Mouse (Mus musculus) layer of hippocampus, postnatal 36 days (tissue): Measurements from ENCODE around the gene Bex6. TPM values are rescaled to one million over a fixed set of nuclear protein-coding genes. Genes with fewer than 3 reads are reported as not detected.
"Not testable (repeated sequence)": the region's sequence is repeated elsewhere in the genome, so short reads cannot be mapped to it uniquely, and the experiment has no call there.

Experiments
- DNase-seq, 2 experiments: peaks; one replicate each; pipeline ENCODE4 v3.0.0; 2022
- total RNA-seq, 2 experiments: library from RNA; stranded (reverse); gene quantifications; 2 replicates each; pipeline ENCODE4 v1.2.3; 2021

Gene Bex6
- total RNA-seq, 2 experiments from 2014 or later, result not detected

DNA sequence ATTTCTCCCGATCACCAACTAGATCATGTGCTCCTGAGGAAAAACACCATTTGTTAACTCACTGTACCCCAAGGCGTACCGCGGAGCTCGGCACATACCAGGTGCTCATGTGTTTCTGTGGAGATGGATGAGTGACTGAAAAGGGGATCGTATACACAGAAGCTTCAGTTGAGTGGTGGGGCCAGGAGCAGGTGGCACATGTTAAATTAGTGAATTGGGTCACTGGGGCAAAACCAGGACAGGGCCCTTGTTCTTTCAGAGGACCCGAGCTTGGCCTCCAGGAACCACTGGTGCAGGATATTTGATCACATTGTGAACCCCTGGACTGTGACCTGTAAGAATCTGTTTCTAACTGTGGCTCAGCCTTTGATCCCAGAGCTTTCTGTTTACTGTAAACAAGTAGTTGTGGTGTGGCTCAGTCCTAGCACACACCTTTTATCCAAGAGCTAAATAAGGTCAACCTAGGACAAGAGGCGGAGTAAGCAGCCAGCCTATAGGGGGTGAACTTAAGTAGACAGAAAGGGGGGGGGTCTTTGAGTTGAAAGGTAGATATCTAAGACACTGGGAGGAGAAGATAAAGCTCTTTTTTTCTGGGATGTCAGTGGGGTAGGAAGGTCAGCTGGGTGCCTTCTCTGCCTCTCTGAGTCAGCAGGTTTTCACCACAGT, 5.2 kb upstream of the Bex6 start:
- no peak for DNase-seq

DNA sequence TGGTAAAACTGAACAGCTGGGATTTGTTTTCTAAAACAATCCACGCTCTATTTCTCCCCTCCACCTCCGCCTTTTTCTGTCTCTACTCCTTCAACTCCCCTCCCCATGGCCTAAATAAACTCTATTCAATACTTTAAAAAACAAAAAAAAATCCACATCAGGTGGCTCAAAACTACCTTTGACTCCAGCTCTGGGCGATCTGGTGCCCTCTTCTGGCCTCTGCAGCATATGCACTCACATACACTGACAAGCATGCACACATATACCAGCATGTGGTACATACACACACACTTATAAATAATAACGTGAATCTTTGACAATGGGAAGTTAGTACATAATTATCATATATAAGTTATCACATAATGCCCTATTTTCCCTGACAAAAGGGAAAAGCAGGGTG, 4.6 kb upstream of the Bex6 start:
- no peak for DNase-seq

DNA sequence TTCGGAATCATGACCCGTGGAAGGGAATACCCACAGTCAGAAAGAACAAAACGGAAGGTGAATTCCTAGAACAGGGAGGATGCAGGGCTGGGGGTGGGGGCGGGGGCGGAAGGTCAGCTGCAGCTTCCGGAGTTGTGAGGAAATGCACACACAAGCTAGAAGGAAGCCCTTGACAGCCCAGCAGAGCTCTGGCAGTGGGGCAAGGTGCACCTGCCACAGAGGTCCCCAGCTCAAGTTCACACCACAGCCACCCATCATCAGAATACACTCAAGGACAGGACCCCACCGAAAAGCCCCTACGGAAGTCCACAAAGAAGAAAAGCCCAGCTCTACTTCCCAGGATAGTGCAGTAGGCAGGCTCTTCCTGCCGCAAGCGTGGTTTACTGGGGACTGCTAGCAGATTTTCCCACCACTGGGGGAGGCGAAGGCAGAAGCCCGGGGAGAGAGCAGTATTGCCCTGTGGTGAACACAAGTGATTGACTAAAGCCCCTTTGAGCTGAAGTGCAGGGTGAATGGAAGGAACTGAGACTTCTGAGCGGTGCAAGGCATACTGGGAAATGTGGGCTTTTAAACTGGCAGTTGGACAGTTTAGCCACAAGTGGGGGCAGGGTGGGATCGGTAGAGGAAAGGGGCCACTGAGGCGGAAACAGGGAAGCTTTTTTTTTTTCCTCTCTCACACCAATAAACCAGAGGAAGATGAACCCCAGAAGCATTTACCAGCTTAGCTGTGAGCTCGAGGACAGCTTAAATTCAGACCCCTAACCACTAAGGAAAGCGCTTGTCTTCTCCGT, 2.5 kb upstream of the Bex6 start:
- no peak for DNase-seq

DNA sequence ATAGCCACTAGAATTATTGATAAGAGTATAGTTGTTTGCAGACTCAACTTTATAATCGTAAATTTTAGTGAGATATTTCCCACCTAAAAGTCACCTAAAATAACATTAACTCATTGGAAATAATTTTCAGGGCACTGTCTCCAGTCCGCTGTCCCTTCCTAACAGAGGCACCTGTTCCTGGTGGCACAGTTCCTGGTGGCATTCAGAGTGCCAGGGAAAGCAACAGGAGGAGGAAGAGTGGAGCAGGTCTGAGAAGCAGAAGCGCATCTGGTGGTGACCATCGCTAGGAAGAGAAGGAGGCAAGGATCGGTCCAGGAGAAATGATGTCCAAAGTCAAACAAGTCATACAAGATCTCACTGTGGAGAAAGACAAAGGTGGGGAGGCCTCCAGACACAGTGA, 6.4 kb downstream of the Bex6 start:
- DNase-seq, result no peak

DNA sequence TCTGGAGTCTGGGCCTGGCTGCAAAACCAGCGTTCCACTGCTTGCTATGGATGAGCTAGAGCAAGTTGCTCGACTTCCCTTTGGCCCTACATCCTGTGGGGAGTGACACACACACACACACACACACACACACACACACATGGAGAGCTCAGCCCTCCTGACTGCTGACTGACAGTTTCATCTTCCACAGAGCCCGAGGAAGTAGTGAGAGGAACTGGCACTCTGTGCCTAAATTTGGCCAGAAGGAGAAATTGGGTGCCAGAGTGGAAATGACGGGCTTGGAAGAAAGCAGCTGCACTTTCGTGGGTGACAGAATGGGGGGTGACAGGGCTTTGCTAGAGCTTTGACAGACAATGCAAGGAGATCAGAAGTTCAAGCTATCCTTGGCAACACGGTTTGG, 9.5 kb downstream of the Bex6 start:
- DNase-seq, result peak; percentile 14 to 33

DNA sequence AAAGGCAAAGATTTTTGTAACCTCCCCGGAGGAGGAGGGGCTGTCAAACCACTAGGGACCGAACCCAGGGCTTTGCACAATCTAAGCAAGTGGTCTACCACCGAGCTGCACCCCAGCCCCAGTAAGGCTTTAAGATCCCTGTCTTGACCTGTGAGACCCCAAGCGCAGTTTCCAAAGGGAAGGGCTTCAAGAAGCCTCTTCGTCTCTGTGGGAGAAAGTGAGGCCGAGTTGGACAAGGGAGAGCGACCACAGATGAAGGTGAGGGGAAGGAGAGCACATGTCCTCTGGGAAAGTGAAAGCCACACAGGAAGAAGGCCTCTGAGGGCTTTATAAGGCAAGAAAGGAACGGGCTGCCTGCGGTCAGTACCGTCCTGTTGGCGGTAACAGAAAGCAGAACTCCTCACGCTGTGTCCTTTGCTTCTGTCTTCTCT, 10.4 kb downstream of the Bex6 start:
- DNase-seq, result no peak

DNA sequence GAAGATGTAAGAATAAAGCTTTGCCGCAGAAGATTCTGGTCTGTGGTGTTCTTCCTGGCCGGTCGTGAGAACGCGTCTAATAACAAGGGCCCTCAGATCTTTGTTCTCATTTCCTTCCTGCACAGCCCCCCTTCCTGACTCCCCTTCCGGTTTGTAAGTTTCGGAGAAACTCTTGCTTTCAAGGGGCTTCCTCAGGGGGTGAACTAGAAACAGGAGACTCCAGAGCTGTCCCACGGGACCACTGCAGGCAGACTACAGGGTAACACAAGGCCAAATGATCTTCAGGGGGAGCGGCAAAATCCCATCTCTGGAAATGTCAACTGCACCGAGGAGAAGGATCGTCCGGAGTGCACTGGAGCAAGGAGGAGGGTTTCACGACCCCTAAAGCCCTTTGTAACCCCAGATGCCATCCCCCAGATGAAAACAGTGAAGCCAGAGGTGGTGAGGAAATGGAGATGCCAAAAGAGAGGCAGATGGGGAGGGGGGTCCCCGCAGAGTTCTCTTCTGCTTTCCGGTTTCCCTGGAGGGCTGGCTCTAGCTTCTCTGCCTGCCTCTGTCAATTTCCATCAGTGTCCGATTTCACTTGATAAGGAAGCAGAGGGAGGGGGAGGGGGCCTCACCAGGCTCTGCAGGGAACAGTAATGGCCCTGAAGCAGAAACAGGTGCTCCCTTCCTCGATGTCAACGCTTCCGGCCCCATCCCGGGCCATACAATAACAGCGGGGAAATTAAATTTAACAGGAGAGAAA, 20.8 kb downstream of the Bex6 start:
- no peak for DNase-seq

DNA sequence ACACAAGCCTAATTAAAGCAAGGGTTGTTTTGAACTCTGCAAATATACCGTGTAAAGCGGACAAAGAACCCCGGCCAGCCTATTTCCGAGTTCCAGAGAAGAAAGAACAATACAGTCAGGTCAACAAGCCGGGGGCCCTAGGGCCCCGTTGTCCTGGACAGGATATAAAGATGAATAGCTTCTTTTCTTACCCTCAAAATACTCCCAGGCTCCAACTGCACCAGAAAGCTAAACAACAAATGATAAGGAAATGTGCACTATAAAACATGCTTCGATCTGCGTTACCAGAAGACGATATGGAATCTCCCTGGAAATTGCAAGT, 21.3 kb downstream of the Bex6 start:
- no peak for DNase-seq

DNA sequence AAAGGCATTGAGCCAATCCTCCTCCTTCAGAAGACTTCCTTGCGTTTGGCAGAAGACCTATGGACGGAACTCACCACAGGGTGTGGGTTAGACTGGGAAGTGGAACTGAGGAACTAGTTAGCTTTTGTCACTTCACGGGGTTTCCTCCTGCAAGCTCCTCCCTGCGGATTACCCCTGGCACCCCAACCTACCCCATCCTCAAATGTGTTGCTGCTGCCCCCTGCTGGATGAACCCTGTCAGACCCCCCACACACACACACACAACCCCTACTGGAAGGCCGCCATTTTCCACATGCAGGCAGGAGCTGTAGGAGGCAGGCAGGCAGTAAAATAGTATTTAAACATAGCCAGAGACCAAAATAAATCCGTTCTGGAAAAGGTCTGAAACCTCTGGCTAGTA, 23.1 kb downstream of the Bex6 start:
- peak; percentile 28 to 29 for DNase-seq

DNA sequence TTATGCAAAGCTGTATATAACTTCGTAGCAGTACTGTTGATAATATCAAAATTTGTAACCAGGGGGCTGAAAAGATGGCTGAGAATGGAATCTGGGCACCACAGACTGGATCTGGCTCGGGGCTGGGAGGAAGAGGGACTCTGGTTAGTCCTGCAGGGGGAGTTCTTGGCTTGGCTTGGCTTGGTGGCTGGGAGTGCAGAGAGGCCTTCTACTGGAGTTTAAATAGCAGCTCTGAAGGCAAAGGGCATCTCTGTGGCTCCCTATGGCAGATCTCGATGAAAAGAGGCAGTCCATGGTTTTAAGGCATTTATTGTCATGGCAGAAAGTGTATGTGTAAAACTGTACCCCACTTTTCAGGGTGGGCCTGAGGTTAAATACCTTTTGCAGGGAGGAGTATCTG, 25.3 kb downstream of the Bex6 start:
- no peak for DNase-seq

DNA sequence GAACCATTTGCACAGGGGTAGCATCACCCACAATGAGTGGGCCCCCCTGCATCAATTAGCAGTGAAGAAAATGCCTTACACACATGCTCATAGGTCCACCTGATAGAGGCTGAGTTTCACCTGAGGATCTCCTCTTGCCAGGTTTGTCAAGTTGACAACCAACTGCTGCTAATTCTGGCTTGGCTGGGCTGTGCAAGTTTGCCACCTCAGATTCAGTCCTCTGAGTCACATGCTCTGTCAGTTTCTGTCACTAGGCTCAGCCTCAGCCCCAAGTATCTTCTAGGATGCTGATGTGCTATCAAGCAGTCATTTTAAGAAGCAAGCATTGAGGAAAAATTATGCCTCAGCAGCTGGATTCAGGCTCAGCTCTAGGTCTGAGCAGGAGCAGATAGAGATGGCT, 34.5 kb downstream of the Bex6 start:
- DNase-seq, result no peak

DNA sequence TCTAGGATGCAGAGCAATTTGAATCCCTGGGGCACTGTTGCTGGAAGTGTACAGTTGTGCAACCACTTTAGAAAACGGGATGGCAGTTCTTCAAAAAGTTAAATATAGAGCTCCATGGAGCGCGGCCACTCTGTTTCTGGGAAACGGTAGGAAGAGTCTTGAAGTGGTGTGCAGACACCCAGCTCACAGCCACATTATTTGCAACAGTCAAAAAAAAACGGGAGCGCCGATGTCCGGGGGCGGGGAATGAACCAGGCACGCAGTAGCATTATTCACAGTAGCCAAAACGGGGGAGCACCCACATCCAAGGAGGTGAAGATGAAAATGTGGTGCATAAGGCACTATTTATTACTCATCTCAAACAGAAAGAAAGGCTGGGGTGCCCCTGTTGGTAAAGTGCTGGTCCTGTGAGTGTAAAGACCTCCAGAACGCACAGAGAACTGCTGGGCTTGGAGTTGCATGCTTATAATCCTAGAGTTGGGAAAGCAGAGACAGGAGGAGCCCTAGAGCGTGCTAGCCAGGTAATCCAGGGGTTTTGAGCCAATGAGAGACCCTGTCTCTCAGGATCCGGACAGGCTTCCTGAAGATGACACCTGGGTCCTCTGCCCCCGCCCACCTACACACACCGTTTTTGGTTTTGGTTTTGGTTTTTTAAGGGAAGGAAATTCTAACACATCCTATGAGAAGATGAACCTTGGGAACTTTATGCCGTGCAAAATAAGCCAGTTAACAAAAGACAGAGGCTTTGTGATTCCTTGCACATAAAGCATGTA, 35.4 kb downstream of the Bex6 start:
- DNase-seq, result no peak

DNA sequence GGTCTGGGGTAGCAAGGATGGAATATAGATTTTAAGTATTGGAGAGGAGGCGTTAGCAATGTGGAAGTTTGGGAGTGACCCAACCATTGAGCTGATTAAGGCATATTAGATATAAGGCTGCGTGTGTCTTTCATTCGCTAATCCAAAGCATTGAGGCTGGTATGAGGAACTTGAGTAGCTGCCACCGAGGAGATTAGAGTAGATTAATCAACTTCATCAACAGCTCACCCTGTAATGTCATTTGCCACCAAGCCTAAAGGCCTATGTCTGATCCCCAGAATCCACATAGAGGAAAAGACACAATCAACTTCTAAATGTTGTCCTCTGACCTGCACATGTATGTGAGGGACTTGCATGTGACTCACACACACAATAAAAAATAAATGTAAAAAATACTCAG, 42.2 kb downstream of the Bex6 start:
- DNase-seq, result no peak

DNA sequence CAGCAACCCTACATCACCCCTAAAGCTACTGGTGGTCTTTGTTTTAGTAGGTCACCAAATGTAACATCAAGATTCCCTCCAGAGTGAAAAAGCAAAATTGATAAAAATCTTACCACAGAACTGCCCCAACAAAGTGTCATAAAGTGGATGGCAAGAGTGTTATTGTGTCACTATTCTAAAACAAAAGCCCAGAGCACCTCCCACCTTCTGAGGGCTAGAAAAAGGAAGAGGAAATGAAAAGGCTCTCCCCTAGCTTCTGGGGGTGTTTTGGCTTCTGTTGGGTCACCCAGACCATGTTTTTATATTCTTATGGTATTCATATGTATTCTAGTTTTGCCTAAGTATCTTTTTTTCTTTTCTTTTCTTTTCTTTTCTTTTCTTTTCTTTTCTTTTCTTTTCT, 42.8 kb downstream of the Bex6 start:
- no peak for DNase-seq

DNA sequence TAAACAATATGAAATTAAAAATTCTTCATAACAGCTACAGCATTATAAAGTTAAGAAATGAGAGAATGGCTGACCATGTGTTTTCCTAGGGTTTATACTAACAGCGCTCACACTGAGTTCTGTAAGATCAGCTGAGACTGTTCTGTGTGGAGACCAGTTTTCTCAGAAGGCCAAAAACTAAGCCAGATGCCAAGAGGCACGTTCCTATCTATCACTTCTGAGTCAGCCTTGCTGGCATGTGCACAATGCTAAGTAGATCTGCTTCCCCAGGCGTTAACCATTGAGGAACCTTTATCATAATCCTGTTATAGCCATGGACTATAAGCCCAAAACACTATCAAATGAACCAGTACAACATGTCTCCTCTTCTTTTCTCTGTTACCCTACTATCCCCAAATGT, 52.4 kb downstream of the Bex6 start:
- not testable (repeated sequence) for DNase-seq

Other genes starting within 250 kb of the Bex6 start
- gene Pigz, start 246.0 kb upstream of the Bex6 start, total RNA-seq, result 10 to 100 TPM; 15.5 to 19.6 TPM
- 10 to 100 TPM; 42.3 to 46.3 TPM for gene 0610012G03Rik, start 231.3 kb upstream of the Bex6 start, total RNA-seq
- gene Ncbp2, start 231.3 kb upstream of the Bex6 start, total RNA-seq, result 10 to 100 TPM; 51.5 to 53.2 TPM
- 10 to 100 TPM; 37.2 to 38.6 TPM for gene Senp5, start 176.5 kb upstream of the Bex6 start, total RNA-seq
- gene Pak2, start 100.5 kb upstream of the Bex6 start, total RNA-seq, result 10 to 100 TPM; 29.1 to 30.8 TPM
- 10 to 100 TPM; 26.7 to 28.0 TPM for gene Pigx, start 80.1 kb upstream of the Bex6 start, total RNA-seq
- gene Cep19, start 80.0 kb upstream of the Bex6 start, total RNA-seq, result 10 to 100 TPM; 63.0 to 63.9 TPM
- gene Nrros, start 14.2 kb upstream of the Bex6 start, total RNA-seq, result 10 to 100 TPM in 1 of 2 experiments, 1 to 10 TPM in 1; 8.9 to 11.9 TPM
- 10 to 100 TPM; 48.4 to 50.1 TPM for gene Fbxo45, start 67.3 kb downstream of the Bex6 start, total RNA-seq
- 10 to 100 TPM; 13.0 to 13.1 TPM for gene Wdr53, start 67.4 kb downstream of the Bex6 start, total RNA-seq
- under 1 TPM in 1 of 2 experiments, not detected in 1; 0.28 TPM for gene Smco1, start 91.6 kb downstream of the Bex6 start, total RNA-seq
- gene Rnf168, start 97.6 kb downstream of the Bex6 start, total RNA-seq, result 10 to 100 TPM; 24.5 to 26.2 TPM
- gene Ubxn7, start 152.4 kb downstream of the Bex6 start, total RNA-seq, result 10 to 100 TPM; 46.9 to 50.7 TPM
- gene Tm4sf19, start 220.7 kb downstream of the Bex6 start, total RNA-seq, result under 1 TPM in 1 of 2 experiments, not detected in 1; 0.27 TPM
- 10 to 100 TPM; 12.0 to 13.2 TPM for gene Tctex1d2, start 239.9 kb downstream of the Bex6 start, total RNA-seq